Mouse (Mus musculus) limb, embryonic 11.5 days (tissue): ENCODE results near the gene Cadps2. TPM values are rescaled to one million over a fixed set of nuclear protein-coding genes. Genes with fewer than 3 reads are reported as not detected.

ENCODE experiments used
- ATAC-seq: fragments of 200-750 bp; cut with Nextera tagmentation; 2 replicates; pipeline ENCODE4 v1.8.0; 2017; ENCODE audit warnings: low read depth; ENCODE audit not compliant: insufficient number of reproducible peaks, low FRiP score, low TSS enrichment
- DNase-seq: peaks from one replicate; pipeline ENCODE4 v3.0.0-alpha.2; 2015; ENCODE audit warnings: low spot score
- H3K27ac ChIP-seq: fragments of 300-500 bp; sonication (generic); replicated peaks from 2 replicates; pipeline ENCODE4 v1.5.1; 2014; ENCODE audit warnings: low read depth, mild to moderate bottlenecking, low read length
- H3K27me3 ChIP-seq: fragments of 300-500 bp; sonication (generic); 2 replicates; pipeline ENCODE4 v1.6.1; 2014; ENCODE audit warnings: mild to moderate bottlenecking, low read length, mixed read lengths; ENCODE audit not compliant: control insufficient read depth, insufficient read depth
- H3K36me3 ChIP-seq: fragments of 300-500 bp; sonication (generic); 2 replicates; pipeline ENCODE4 v1.6.1; 2014; ENCODE audit warnings: mild to moderate bottlenecking, low read length, moderate library complexity, mixed read lengths; ENCODE audit not compliant: control insufficient read depth, insufficient read depth
- H3K4me1 ChIP-seq: fragments of 300-500 bp; sonication (generic); 2 replicates; pipeline ENCODE4 v1.6.1; 2014; ENCODE audit warnings: low read length, mixed read lengths; ENCODE audit not compliant: control insufficient read depth, insufficient read depth
- H3K4me2 ChIP-seq: fragments of 300-500 bp; sonication (generic); 2 replicates; pipeline ENCODE4 v1.6.1; 2014; ENCODE audit warnings: low read depth, mild to moderate bottlenecking, moderate library complexity; ENCODE audit not compliant: severe bottlenecking
- H3K4me3 ChIP-seq: fragments of 300-500 bp; sonication (generic); 2 replicates; pipeline ENCODE4 v1.5.1; 2014; ENCODE audit warnings: low read depth, low read length
- H3K9ac ChIP-seq: fragments of 300-500 bp; sonication (generic); 2 replicates; pipeline ENCODE4 v1.6.1; 2014; ENCODE audit warnings: mild to moderate bottlenecking, low read length
- H3K9me3 ChIP-seq: fragments of 300-500 bp; sonication (generic); 2 replicates; pipeline ENCODE4 v1.6.1; 2016; ENCODE audit warnings: low read length; ENCODE audit not compliant: control insufficient read depth
- WGBS: fragments of 180-500 bp; shearing (Covaris S2); extraction: QIAGEN DNeasy Blood & Tissue Kit; methylation state at CpG from one replicate; pipeline ENCODE4 v1.1.7; 2014; 5-methylcytosine and 5-hydroxymethylcytosine counted together
- polyA plus RNA-seq: library from polyadenylated mRNA; unstranded; fragments of >200 nt; fragmentation: Nextera tagmentation; extraction: Ambion mirVana; gene quantifications from 2 replicates; pipeline ENCODE4 v1.2.1, GENCODE M21; 2014

Cadps2 gene
- polyA plus RNA-seq, 1 experiment from 2014 or later = 3.3 TPM

GRCm38 (mm10) chr6:23288752-23289151 is 550.5 kb downstream of the Cadps2 start:
- no peak overlapping the region for H3K9ac ChIP-seq
- H3K27ac ChIP-seq = no peak overlapping the region
- no peak overlapping the region for H3K4me3 ChIP-seq
- ATAC-seq (no peak), DNase-seq (no peak)
- H3K9me3 ChIP-seq = no peaks in the 10 kb centered on the region
- WGBS = 89% methylated on average over 4 of the region's 4 CpGs
- no peaks in the 10 kb centered on the region for H3K4me1 ChIP-seq
- H3K36me3 ChIP-seq = no peaks in the 10 kb centered on the region
- no peaks in the 10 kb centered on the region for H3K27me3 ChIP-seq
- H3K4me2 ChIP-seq = no peak overlapping the region

GRCm38 (mm10) chr6:23281514-23281820 is 557.8 kb downstream of the Cadps2 start:
- DNase-seq (no peak), ATAC-seq (no peak)
- 0 out of 2 replicates have a peak, but pooled peaks cover 3% of the 10 kb centered on the region for H3K4me1 ChIP-seq
- no peaks in the 10 kb centered on the region for H3K27me3 ChIP-seq
- no peaks in the 10 kb centered on the region for H3K36me3 ChIP-seq
- no peak overlapping the region for H3K9ac ChIP-seq
- no peak overlapping the region for H3K4me3 ChIP-seq
- no peak overlapping the region for H3K4me2 ChIP-seq
- H3K27ac ChIP-seq = no peak overlapping the region
- WGBS = 62% methylated on average over 9 of the region's 9 CpGs
- no peaks in the 10 kb centered on the region for H3K9me3 ChIP-seq

- WGBS = 28% methylated on average over 15 of the region's 15 CpGs
- Histone ChIP-seq H3K36me3 (no peaks in the 10 kb centered on the region), H3K9ac (no peak overlapping the region), H3K4me3 (no peak overlapping the region), H3K4me1 (0 out of 2 replicates have a peak, but pooled peaks cover 3% of the 10 kb centered on the region), H3K27ac (no peak overlapping the region), H3K9me3 (no peaks in the 10 kb centered on the region), H3K27me3 (no peaks in the 10 kb centered on the region), H3K4me2 (no peak overlapping the region)
- DNase-seq (peak; percentile 53), ATAC-seq (0 out of 2 replicates have a peak, but pooled peaks have one; percentile 31)
Observed at GRCm38 (mm10) chr6:23280811-23281513, 558.3 kb downstream of the Cadps2 start.

GRCm38 (mm10) chr6:23273483-23273882 is 565.7 kb downstream of the Cadps2 start:
- H3K27ac ChIP-seq = no peak overlapping the region
- H3K4me3 ChIP-seq = no peak overlapping the region
- H3K9ac ChIP-seq = no peak overlapping the region
- peaks cover 5% of the 10 kb centered on the region; the same call in 1 of the 2 replicates for H3K27me3 ChIP-seq
- H3K9me3 ChIP-seq = no peaks in the 10 kb centered on the region
- H3K36me3 ChIP-seq = no peaks in the 10 kb centered on the region
- WGBS = 71% methylated on average over 4 of the region's 4 CpGs
- ATAC-seq = no peak
- H3K4me2 ChIP-seq = no peak overlapping the region
- no peak for DNase-seq
- H3K4me1 ChIP-seq = 0 out of 2 replicates have a peak, but pooled peaks cover 3% of the 10 kb centered on the region

- WGBS = 4% methylated on average over 11 of the region's 11 CpGs
- Histone ChIP-seq H3K9me3 (no peaks in the 10 kb centered on the region), H3K27me3 (peaks cover 5% of the 10 kb centered on the region; the same call in 1 of the 2 replicates), H3K27ac (no peak overlapping the region), H3K4me3 (no peak overlapping the region), H3K9ac (no peak overlapping the region), H3K4me1 (0 out of 2 replicates have a peak, but pooled peaks cover 3% of the 10 kb centered on the region), H3K4me2 (no peak overlapping the region), H3K36me3 (no peaks in the 10 kb centered on the region)
- ATAC-seq (0 out of 2 replicates have a peak, but pooled peaks have one; percentile 44), DNase-seq (peak; percentile 26)
Observed at GRCm38 (mm10) chr6:23272979-23273378, 566.2 kb downstream of the Cadps2 start.

- 26% methylated on average over 7 of the region's 7 CpGs for WGBS
- DNase-seq (no peak), ATAC-seq (no peak)
- no peaks in the 10 kb centered on the region for H3K36me3 ChIP-seq
- H3K9me3 ChIP-seq = no peaks in the 10 kb centered on the region
- H3K27ac ChIP-seq = no peak overlapping the region
- no peak overlapping the region for H3K4me2 ChIP-seq
- no peak overlapping the region for H3K9ac ChIP-seq
- no peak overlapping the region for H3K4me3 ChIP-seq
- 0 out of 2 replicates have a peak, but pooled peaks cover 3% of the 10 kb centered on the region for H3K4me1 ChIP-seq
- peaks cover 5% of the 10 kb centered on the region; the same call in 1 of the 2 replicates for H3K27me3 ChIP-seq
Observed at GRCm38 (mm10) chr6:23272542-23272941, 566.7 kb downstream of the Cadps2 start.

GRCm38 (mm10) chr6:23260738-23261050 is 578.5 kb downstream of the Cadps2 start:
- no peak overlapping the region for H3K27ac ChIP-seq

GRCm38 (mm10) chr6:23260016-23260737 is 579.0 kb downstream of the Cadps2 start:
- Histone ChIP-seq H3K9ac (no peak overlapping the region), H3K9me3 (no peaks in the 10 kb centered on the region), H3K4me1 (no peaks in the 10 kb centered on the region), H3K27me3 (peaks cover 67% of the 10 kb centered on the region), H3K36me3 (no peaks in the 10 kb centered on the region), H3K27ac (no peak overlapping the region), H3K4me3 (no peak overlapping the region), H3K4me2 (peak overlapping the region; percentile 10; the same call in 1 of the 2 replicates)
- 1% methylated on average over 36 of the region's 36 CpGs for WGBS
- no peak for ATAC-seq
- peak; percentile 51 for DNase-seq

More at GRCm38 (mm10) chr6:23260738-23261050, 578.5 kb downstream of the Cadps2 start:
- Histone ChIP-seq H3K4me2 (peak overlapping the region; percentile 10; the same call in 1 of the 2 replicates), H3K9me3 (no peaks in the 10 kb centered on the region), H3K9ac (no peak overlapping the region), H3K36me3 (no peaks in the 10 kb centered on the region), H3K27me3 (peaks cover 61% of the 10 kb centered on the region), H3K4me1 (no peaks in the 10 kb centered on the region), H3K4me3 (no peak overlapping the region)
- no peak for ATAC-seq
- DNase-seq = peak; percentile 39
- 2% methylated on average over 9 of the region's 9 CpGs for WGBS
